Mouse (Mus musculus) kidney, postnatal 14 days (tissue): ENCODE data around the gene Gm10666.
"Not testable (repeated sequence)": the region's sequence is repeated elsewhere in the genome, so short reads cannot be mapped to it uniquely, and the experiment has no call there.

Experiments
- DNase-seq: peaks from one replicate; pipeline ENCODE4 v3.0.0; 2022; ENCODE audit warnings: mixed read lengths

The Gm10666 gene

GRCm38 (mm10) chr7:22134641-22135040 is at the start of gene Gm10666:
Gene Gm10666 (minus strand): TSS chr7:22134741.
- not testable (repeated sequence) for DNase-seq

- not testable (repeated sequence) for DNase-seq
Measured at GRCm38 (mm10) chr7:22163935-22164334, 29.4 kb upstream of the Gm10666 start, which contains the start of gene Vmn1r142. Gene Vmn1r142 (minus strand): TSS chr7:22164035.

GRCm38 (mm10) chr7:22118145-22118544 is 16.4 kb downstream of the Gm10666 start, which contains the start of gene Gm16451:
Gene Gm16451 (minus strand): TSS chr7:22118245.
- DNase-seq, result not testable (repeated sequence)
